Mouse (Mus musculus): ENCODE results near the gene Crabp2. TPM values are rescaled to one million over a fixed set of nuclear protein-coding genes. Genes with fewer than 3 reads are reported as not detected.
A peak's percentile ranks its signal among the peaks of the same experiment; 100 is the strongest.

The Crabp2 gene
- total and polyA plus RNA-seq, 3 experiments: 0.23 to 1.2 TPM; not detected in 1

- peak; percentile 97 for DNase-seq (ENCODE audit: low read depth, low spot score)
- H3K27ac ChIP-seq (ENCODE audit: control insufficient read depth, low read depth, low read length): peak overlapping the region; percentile 60
- peak overlapping the region; percentile 56 to 62 for H3K4me3 ChIP-seq (ENCODE audit: control insufficient read depth in 1 of 2, insufficient read depth in 1 of 2, low read depth in 2 of 2, low read length in 2 of 2)
- no peaks in the 10 kb centered on the region for H3K79me2 ChIP-seq (ENCODE audit: control insufficient read depth, insufficient read depth, low read length, poor library complexity)
- peak overlapping the region; percentile 72 for H3K9ac ChIP-seq (ENCODE audit: control insufficient read depth, low read depth, low read length, poor library complexity, severe bottlenecking)
- no peaks in the 10 kb centered on the region for H3K9me3 ChIP-seq (replicated peaks; ENCODE audit: insufficient read depth, low read length)
- H3K36me3 ChIP-seq (ENCODE audit: control insufficient read depth in 1 of 2, insufficient read depth in 2 of 2, low read length in 2 of 2): no peaks in the 10 kb centered on the region; a peak in 1 of 4 replicates
- H3K27me3 ChIP-seq (ENCODE audit: control insufficient read depth in 1 of 2, insufficient read depth in 2 of 2, low read length in 2 of 2): no peaks in the 10 kb centered on the region
- no peaks in the 10 kb centered on the region; a peak in 2 of 4 replicates for H3K4me1 ChIP-seq (ENCODE audit: control insufficient read depth in 1 of 2, insufficient read depth in 2 of 2, low read length in 2 of 2)
- TF ChIP-seq JUND (IDR thresholded peaks at IDR 0.05; ENCODE audit: low read depth, low read length): no peak
- no peak for TF ChIP-seq GABPA (IDR thresholded peaks at IDR 0.05; ENCODE audit: low read depth, low read length)
- TF ChIP-seq POLR2A (IDR thresholded peaks at IDR 0.05; ENCODE audit: control insufficient read depth in 1 of 2, insufficient read depth in 1 of 2, low read depth in 1 of 2, low read length in 2 of 2, poor library complexity in 1 of 2): no peak
- TF ChIP-seq UBTF (IDR thresholded peaks at IDR 0.05; ENCODE audit: borderline replicate concordance, insufficient read depth, low read depth, low read length): no peak
- no peak for TF ChIP-seq EP300 (IDR thresholded peaks at IDR 0.05; ENCODE audit: low read depth in 1 of 2, low read length in 2 of 2)
- no peak for TF ChIP-seq KAT2A (conservative IDR thresholded peaks at IDR 0.05; ENCODE audit: low read depth, low read length)
- no peak for TF ChIP-seq POLR2AphosphoS2 (IDR thresholded peaks at IDR 0.05; ENCODE audit: low read length)
- no peak for TF ChIP-seq NELFE (IDR thresholded peaks at IDR 0.05; ENCODE audit: low read depth, low read length)
- TF ChIP-seq ZNF384 (IDR thresholded peaks at IDR 0.05; ENCODE audit: low read depth, low read length): no peak
- no peak for TF ChIP-seq POLR2AphosphoS5 (IDR thresholded peaks at IDR 0.05; ENCODE audit: borderline replicate concordance, low read depth, low read length)
- TF ChIP-seq MXI1 (IDR thresholded peaks at IDR 0.05; ENCODE audit: low read depth, low read length): peak; percentile 52; the same call in 1 of the 2 replicates
- TF ChIP-seq ZKSCAN1 (IDR thresholded peaks at IDR 0.05; ENCODE audit: low read depth, low read length): no peak
- TF ChIP-seq CTCF (IDR thresholded peaks at IDR 0.05 in 2 of 3, conservative IDR thresholded peaks at IDR 0.05 in 1 of 3; ENCODE audit: control insufficient read depth in 1 of 3, insufficient read depth in 1 of 3, low read depth in 2 of 3, low read length in 3 of 3, poor library complexity in 1 of 3, severe bottlenecking in 1 of 3): peak; percentile 95 to 99 (median 97); a peak in 5 of 6 replicates
- TF ChIP-seq E2F4 (IDR thresholded peaks at IDR 0.05; ENCODE audit: borderline replicate concordance, low read depth, low read length): no peak
- 0 out of 2 replicates have a peak, but pooled peaks have one; percentile 1 for TF ChIP-seq NRF1 (IDR thresholded peaks at IDR 0.05; ENCODE audit: insufficient read depth, low read depth, low read length, poor library complexity, severe bottlenecking)
- TF ChIP-seq MAZ (IDR thresholded peaks at IDR 0.05; ENCODE audit: low read depth, low read length): no peak; the same call in 1 of the 2 replicates
- no peak for TF ChIP-seq USF2 (IDR thresholded peaks at IDR 0.05; ENCODE audit: borderline replicate concordance in 1 of 2, insufficient read depth in 1 of 2, low read depth in 1 of 2, low read length in 2 of 2)
- TF ChIP-seq USF1 (IDR thresholded peaks at IDR 0.05; ENCODE audit: low read depth, low read length): no peak
- TF ChIP-seq TAL1 (IDR thresholded peaks at IDR 0.05; ENCODE audit: low read length): no peak
- TF ChIP-seq MEF2A (IDR thresholded peaks at IDR 0.05; ENCODE audit: extremely low read depth, insufficient replicate concordance, low read depth, low read length, poor library complexity, severe bottlenecking): no peak
- TF ChIP-seq SIN3A (IDR thresholded peaks at IDR 0.05; ENCODE audit: low read length): peak; percentile 80; the same call in 1 of the 2 replicates
- no peak for TF ChIP-seq MAX (IDR thresholded peaks at IDR 0.05; ENCODE audit: low read length)
- no peak for TF ChIP-seq ELF1 (IDR thresholded peaks at IDR 0.05; ENCODE audit: low read depth, low read length)
- no peak for TF ChIP-seq RCOR1 (IDR thresholded peaks at IDR 0.05; ENCODE audit: low read depth, low read length)
- peak; percentile 58 for TF ChIP-seq HCFC1 (IDR thresholded peaks at IDR 0.05; ENCODE audit: low read depth, low read length)
- TF ChIP-seq TBP (IDR thresholded peaks at IDR 0.05; ENCODE audit: low read depth, low read length): no peak
- TF ChIP-seq TCF12 (IDR thresholded peaks at IDR 0.05; ENCODE audit: low read depth, low read length): no peak
- TF ChIP-seq SMC3 (IDR thresholded peaks at IDR 0.05; ENCODE audit: low read depth, low read length): peak; percentile 75
- no peak for TF ChIP-seq ETS1 (IDR thresholded peaks at IDR 0.05; ENCODE audit: low read depth, low read length)
- no peak for TF ChIP-seq MAFK (IDR thresholded peaks at IDR 0.05; ENCODE audit: borderline replicate concordance, low read depth, low read length)
- no peak for TF ChIP-seq CHD1 (IDR thresholded peaks at IDR 0.05; ENCODE audit: low read depth, low read length)
- TF ChIP-seq RAD21 (IDR thresholded peaks at IDR 0.05; ENCODE audit: low read depth, low read length): peak; percentile 74
- TF ChIP-seq CHD2 (IDR thresholded peaks at IDR 0.05; ENCODE audit: low read length): no peak
- no peak for TF ChIP-seq GATA1 (IDR thresholded peaks at IDR 0.05; ENCODE audit: low read depth, low read length)
- no peak for TF ChIP-seq BHLHE40 (IDR thresholded peaks at IDR 0.05; ENCODE audit: borderline replicate concordance, low read depth, low read length)
- peak; percentile 70; the same call in 1 of the 2 replicates for TF ChIP-seq MYC (IDR thresholded peaks at IDR 0.05; ENCODE audit: low read depth, low read length)
- TF ChIP-seq MYB (IDR thresholded peaks at IDR 0.05; ENCODE audit: low read depth, low read length): no peak
- peak; percentile 51 for TF ChIP-seq ZC3H11A (IDR thresholded peaks at IDR 0.05; ENCODE audit: low read depth, low read length)
These were observed 38.4 kb downstream of the Crabp2 start for GRCm38 (mm10) chr3:87986868-87987267.
